In genomic region chr14:57344781-57345492, GRCm38 (mm10) we compare ENCODE assay signal across 9 mouse cellular contexts. TPM values are rescaled to one million over a fixed set of nuclear protein-coding genes. Genes with fewer than 3 reads are reported as not detected.
DNase-seq lines count a peak whose midpoint lies in the region; ATAC-seq and TF ChIP-seq lines count a peak whose summit lies in the region.
"Had no signal": no experiment of that assay in that cellular context is flagged by ENCODE, and none has a peak within 500 bp of the region (broad histone marks: within the 10 kb centered on the region; RNA-seq: fewer than 3 reads in every experiment).

No protein-coding gene starts in this region.

- H3K9ac ChIP-seq in embryonic facial prominence, embryonic 12.5 days: no peak overlapping the region
- peak overlapping the region; percentile 2; the same call in 1 of the 2 replicates for H3K9ac ChIP-seq in lung, postnatal 0 days (replicated peaks; ENCODE audit: low read depth)
- H3K9ac ChIP-seq in forebrain, embryonic 16.5 days (replicated peaks; ENCODE audit: low read depth, low read length): no peak overlapping the region
- H3K9ac ChIP-seq: embryonic facial prominence, embryonic 15.5 days had no signal

- H3K36me3 ChIP-seq in embryonic facial prominence, embryonic 12.5 days: no peaks in the 10 kb centered on the region
- no peaks in the 10 kb centered on the region for H3K36me3 ChIP-seq in lung, postnatal 0 days (ENCODE audit: insufficient read depth, low read length)
- H3K36me3 ChIP-seq in forebrain, embryonic 16.5 days (ENCODE audit: control insufficient read depth, insufficient read depth): no peaks in the 10 kb centered on the region
- H3K36me3 ChIP-seq: embryonic facial prominence, embryonic 15.5 days had no signal

- H3K4me1 ChIP-seq in bone marrow, adult 2 months (ENCODE audit: control insufficient read depth, insufficient read depth, low read length): no peaks in the 10 kb centered on the region; the same call in 1 of the 2 replicates
- peaks cover 12% of the 10 kb centered on the region; the same call in 1 of the 2 replicates for H3K4me1 ChIP-seq in embryonic facial prominence, embryonic 12.5 days
- H3K4me1 ChIP-seq in lung, postnatal 0 days (ENCODE audit: insufficient read depth, low read depth, low read length): no peaks in the 10 kb centered on the region
- H3K4me1 ChIP-seq in forebrain, embryonic 16.5 days (replicated peaks; ENCODE audit: control insufficient read depth, insufficient read depth, low read length): no peaks in the 10 kb centered on the region
- H3K4me1 ChIP-seq: embryonic facial prominence, embryonic 15.5 days had no signal

- no peak overlapping the region; the same call in 1 of the 2 replicates for H3K27ac ChIP-seq in bone marrow, adult 2 months (ENCODE audit: control insufficient read depth, insufficient read depth, low read depth, low read length, poor library complexity)
- H3K27ac ChIP-seq in embryonic facial prominence, embryonic 12.5 days: 0 out of 2 replicates have a peak overlapping the region, but pooled peaks have one; percentile 25
- peak overlapping the region; percentile 43 for H3K27ac ChIP-seq in lung, postnatal 0 days (ENCODE audit: low read length)
- no peak overlapping the region for H3K27ac ChIP-seq in forebrain, embryonic 16.5 days (ENCODE audit: low read length)
- H3K27ac ChIP-seq: embryonic facial prominence, embryonic 15.5 days had no signal

- peak; percentile 22 for DNase-seq in kidney, adult 11 months
- peak; percentile 47 for DNase-seq in lung, postnatal 0 days (ENCODE audit: low spot score)
- no peak for DNase-seq in layer of hippocampus, adult 11-12 months (ENCODE audit: low spot score)
- no peak for DNase-seq in thymus, adult 18-20 months
- no peak for DNase-seq in spleen, postnatal 36 days (ENCODE audit: low spot score in 2 of 2)

- TF ChIP-seq CTCF in bone marrow, adult 2 months (IDR thresholded peaks at IDR 0.05; ENCODE audit: control insufficient read depth, insufficient read depth, low read length): no peak
- no peak for TF ChIP-seq CTCF in lung, postnatal 0 days (IDR thresholded peaks at IDR 0.05)

- ATAC-seq in embryonic facial prominence, embryonic 12.5 days (ENCODE audit: insufficient number of reproducible peaks, insufficient read depth, low FRiP score, low TSS enrichment): no peak
- peak; percentile 83 for ATAC-seq in lung, postnatal 0 days
- no peak for ATAC-seq in forebrain, embryonic 16.5 days

- H3K9me3 ChIP-seq in embryonic facial prominence, embryonic 12.5 days: 0 out of 2 replicates have a peak, but pooled peaks cover 4% of the 10 kb centered on the region
- no peaks in the 10 kb centered on the region for H3K9me3 ChIP-seq in lung, postnatal 0 days (ENCODE audit: low read length)
- H3K9me3 ChIP-seq in forebrain, embryonic 16.5 days (ENCODE audit: control insufficient read depth, low read length): no peaks in the 10 kb centered on the region
- H3K9me3 ChIP-seq: embryonic facial prominence, embryonic 15.5 days had no signal

- no peak for TF ChIP-seq POLR2A in bone marrow, adult 2 months (IDR thresholded peaks at IDR 0.05; ENCODE audit: borderline replicate concordance, control insufficient read depth, low read depth, low read length)

- WGBS in bone marrow, adult 2 months: 62% methylated on average over 25 of the region's 25 CpGs
- 60% methylated on average over 25 of the region's 25 CpGs for WGBS in embryonic facial prominence, embryonic 12.5 days
- WGBS in lung, postnatal 0 days: 21% methylated on average over 25 of the region's 25 CpGs
- 81% methylated on average over 25 of the region's 25 CpGs for WGBS in forebrain, embryonic 16.5 days

- peak overlapping the region; percentile 28 for H3K4me2 ChIP-seq in embryonic facial prominence, embryonic 12.5 days (replicated peaks)
- peak overlapping the region; percentile 49 for H3K4me2 ChIP-seq in lung, postnatal 0 days (replicated peaks; ENCODE audit: low read depth, low read length)
- H3K4me2 ChIP-seq in forebrain, embryonic 16.5 days (ENCODE audit: low read length): no peak overlapping the region
- H3K4me2 ChIP-seq: embryonic facial prominence, embryonic 15.5 days had no signal

- no peaks in the 10 kb centered on the region for H3K27me3 ChIP-seq in embryonic facial prominence, embryonic 12.5 days
- H3K27me3 ChIP-seq in lung, postnatal 0 days (replicated peaks; ENCODE audit: insufficient read depth, low read length): no peaks in the 10 kb centered on the region
- H3K27me3 ChIP-seq in forebrain, embryonic 16.5 days (replicated peaks; ENCODE audit: control insufficient read depth, insufficient read depth, low read length): no peaks in the 10 kb centered on the region
- H3K27me3 ChIP-seq: embryonic facial prominence, embryonic 15.5 days had no signal

- peak overlapping the region; percentile 25 for H3K4me3 ChIP-seq in bone marrow, adult 2 months (replicated peaks; ENCODE audit: control insufficient read depth, low read depth, low read length)
- no peak overlapping the region for H3K4me3 ChIP-seq in embryonic facial prominence, embryonic 12.5 days
- H3K4me3 ChIP-seq in lung, postnatal 0 days (ENCODE audit: low read depth, low read length): peak overlapping the region; percentile 31
- no peak overlapping the region for H3K4me3 ChIP-seq in forebrain, embryonic 16.5 days (replicated peaks; ENCODE audit: low read length)
- H3K4me3 ChIP-seq: embryonic facial prominence, embryonic 15.5 days had no signal

- TF ChIP-seq EP300 in lung, postnatal 0 days (IDR thresholded peaks at IDR 0.05): no peak

RNA-seq across cellular contexts. Expression of gene Cryl1, which starts 53.4 kb away (rescaled TPM):
- 7.5 and 8.3 TPM in 2 replicates for polyA plus RNA-seq in bone marrow, adult 2 months (2011; ENCODE audit: insufficient read depth, insufficient read length, low replicate concordance, missing spikeins)
- polyA plus RNA-seq in embryonic facial prominence, embryonic 12.5 days (2016; fragmentation: Nextera tagmentation; extraction: Ambion mirVana): 17.8 and 18.1 TPM in 2 replicates
- 16.0 and 17.5 TPM in 2 replicates for polyA plus RNA-seq in lung, postnatal 0 days (2015; fragmentation: Nextera tagmentation; extraction: Ambion mirVana)
- 8.4 TPM in 2 replicates for polyA plus RNA-seq in forebrain, embryonic 16.5 days (2015; fragmentation: Nextera tagmentation; extraction: Ambion mirVana)

Comparison
In these comparisons a context has a peak if more than half of its experiments do, and no peak if none do; other contexts are left out.
1. H3K27ac ChIP-seq: peak in embryonic facial prominence, embryonic 12.5 days (single experiment) and lung, postnatal 0 days (single experiment); none in bone marrow, adult 2 months (single experiment) and forebrain, embryonic 16.5 days (single experiment).
2. H3K4me3 ChIP-seq: peak in bone marrow, adult 2 months (single experiment) and lung, postnatal 0 days (single experiment); none in embryonic facial prominence, embryonic 12.5 days (single experiment) and forebrain, embryonic 16.5 days (single experiment).
3. DNase-seq: peak in kidney, adult 11 months (single experiment) and lung, postnatal 0 days (single experiment); none in layer of hippocampus, adult 11-12 months (single experiment), thymus, adult 18-20 months (0 of 2) and spleen, postnatal 36 days (0 of 2).